Mouse (Mus musculus) heart, adult 2 months (tissue): ENCODE data around the gene Klk1b1. TPM values are rescaled to one million over a fixed set of nuclear protein-coding genes. Genes with fewer than 3 reads are reported as not detected.
"Not testable (repeated sequence)": the region's sequence is repeated elsewhere in the genome, so short reads cannot be mapped to it uniquely, and the experiment has no call there.

Experiments used
- DNase-seq, 2 experiments: peaks; one replicate each; pipeline ENCODE4 v3.0.0; 2021
- H3K27ac ChIP-seq: fragments of 200-600 bp; 2 replicates; pipeline ENCODE4 v1.8.1; 2022
- H3K27me3 ChIP-seq: fragments of 200-500 bp; 2 replicates; pipeline ENCODE4 v1.6.1; 2012; ENCODE audit warnings: mild to moderate bottlenecking, low read length, inconsistent platforms, mixed read lengths; ENCODE audit not compliant: control insufficient read depth, insufficient read depth
- H3K36me3 ChIP-seq: fragments of 200-500 bp; 2 replicates; pipeline ENCODE4 v1.6.1; 2012; ENCODE audit warnings: low read length, inconsistent platforms; ENCODE audit not compliant: control insufficient read depth, insufficient read depth
- H3K4me1 ChIP-seq: fragments of 200-500 bp; 2 replicates; pipeline ENCODE4 v1.6.1; 2011; ENCODE audit warnings: low read length; ENCODE audit not compliant: control insufficient read depth, insufficient read depth
- H3K4me3 ChIP-seq: fragments of 200-600 bp; 2 replicates; pipeline ENCODE4 v1.8.1; 2022
- H3K79me2 ChIP-seq: fragments of 200-500 bp; replicated peaks from 2 replicates; pipeline ENCODE4 v1.6.1; 2012; ENCODE audit warnings: mild to moderate bottlenecking, inconsistent platforms, low read length, moderate library complexity, mixed read lengths; ENCODE audit not compliant: control insufficient read depth, insufficient read depth
- H3K9ac ChIP-seq: fragments of 200-500 bp; 2 replicates; pipeline ENCODE4 v1.6.1; 2012; ENCODE audit warnings: low read depth, mild to moderate bottlenecking, control low read depth, inconsistent platforms, low read length, mixed read lengths
- CTCF ChIP-seq: fragments of 200-600 bp; IDR thresholded peaks from 2 replicates; pipeline ENCODE4 v1.8.1; 2022; ENCODE audit warnings: antibody characterized with exemption, mild to moderate bottlenecking, moderate library complexity
- EP300 ChIP-seq: fragments of 200-500 bp; IDR thresholded peaks from 2 replicates; pipeline ENCODE4 v1.6.1; 2011; ENCODE audit warnings: low read depth, low read length, control low read depth; ENCODE audit not compliant: insufficient read depth
- POLR2A ChIP-seq: fragments of 200-500 bp; IDR thresholded peaks from 2 replicates; pipeline ENCODE4 v1.6.1; 2011; ENCODE audit warnings: mild to moderate bottlenecking, low read depth, low read length, control low read depth; ENCODE audit not compliant: insufficient read depth
- WGBS: fragments of 180-500 bp; shearing (Covaris S2); methylation state at CpG from one replicate; pipeline ENCODE4 v1.1.7; 2018; 5-methylcytosine and 5-hydroxymethylcytosine counted together
- intact Hi-C: fragments of 180-260 bp; cut with DNase I; formaldehyde crosslinking; loops from one replicate; pipeline ENCODE4 v1.15.1; 2025
- polyA plus RNA-seq: library from polyadenylated mRNA; depleted of rRNA; stranded (reverse); fragments of >200 nt; gene quantifications from 2 replicates; pipeline ENCODE4 v1.2.3, GENCODE M21; 2012
- total RNA-seq, 2 experiments: library from RNA; stranded (reverse); gene quantifications; 2 replicates each; pipeline ENCODE4 v1.2.3; 2021

Gene Klk1b1
- total and polyA plus RNA-seq, 3 experiments: not detected

GRCm38 (mm10) chr7:43936551-43936950 is 30.0 kb upstream of the Klk1b1 start:
- Histone ChIP-seq H3K4me3 (no peak overlapping the region), H3K79me2 (no peaks in the 10 kb centered on the region), H3K27ac (no peak overlapping the region), H3K9ac (no peak overlapping the region), H3K27me3 (no peaks in the 10 kb centered on the region), H3K4me1 (no peaks in the 10 kb centered on the region), H3K36me3 (no peaks in the 10 kb centered on the region)
- 76% methylated on average over 14 of the region's 14 CpGs for WGBS
- TF ChIP-seq CTCF: no peak
- no peak for TF ChIP-seq EP300
- no peak for TF ChIP-seq POLR2A
- intact Hi-C loops: no loop called here
- DNase-seq: no peak

- WGBS: 58% methylated on average over 3 of the region's 3 CpGs
- H3K27ac ChIP-seq, H3K27me3 ChIP-seq, H3K4me3 ChIP-seq, H3K79me2 ChIP-seq, H3K36me3 ChIP-seq, intact Hi-C loops, H3K4me1 ChIP-seq, DNase-seq, H3K9ac ChIP-seq: not testable (repeated sequence)
Measured at GRCm38 (mm10) chr7:43942293-43942692, 24.3 kb upstream of the Klk1b1 start.

- no peak overlapping the region for H3K9ac ChIP-seq
Measured at GRCm38 (mm10) chr7:43944727-43945264, 21.8 kb upstream of the Klk1b1 start.

GRCm38 (mm10) chr7:43950364-43950763 is 16.2 kb upstream of the Klk1b1 start, which contains the start of gene Klk1b8:
Klk1b8 (plus strand) TSS chr7:43950664.
- no peak for DNase-seq
- Histone ChIP-seq H3K9ac (no peak within 1 kb of the TSS), H3K27me3 (no peaks in the 10 kb centered on the region), H3K4me3 (no peak within 1 kb of the TSS), H3K79me2 (no peaks in the 10 kb centered on the region), H3K27ac (no peak within 1 kb of the TSS), H3K36me3 (no peaks in the 10 kb centered on the region), H3K4me1 (no peaks in the 10 kb centered on the region)
- TF ChIP-seq POLR2A (no peak), CTCF (no peak), EP300 (no peak)
- intact Hi-C loops: no loop called here
- WGBS: 66% methylated on average over 2 of the region's 2 CpGs

More at GRCm38 (mm10) chr7:43944727-43945264, 21.8 kb upstream of the Klk1b1 start:
- no peaks in the 10 kb centered on the region for H3K4me1 ChIP-seq
- H3K27ac ChIP-seq: no peak overlapping the region
- H3K4me3 ChIP-seq: no peak overlapping the region
- 67% methylated on average over 3 of the region's 3 CpGs for WGBS
- H3K79me2 ChIP-seq: no peaks in the 10 kb centered on the region
- no peaks in the 10 kb centered on the region for H3K36me3 ChIP-seq
- intact Hi-C loops: no loop called here
- DNase-seq: no peak
- no peaks in the 10 kb centered on the region for H3K27me3 ChIP-seq
- TF ChIP-seq CTCF (no peak), POLR2A (no peak), EP300 (no peak)

GRCm38 (mm10) chr7:43952703-43953102 is 13.8 kb upstream of the Klk1b1 start:
- no peak overlapping the region for H3K9ac ChIP-seq
- H3K27ac ChIP-seq: no peak overlapping the region
- no peaks in the 10 kb centered on the region for H3K4me1 ChIP-seq
- H3K4me3 ChIP-seq: no peak overlapping the region
- DNase-seq: no peak
- intact Hi-C loops: no loop called here
- 58% methylated on average over 4 of the region's 4 CpGs for WGBS
- no peak for TF ChIP-seq POLR2A
- no peak for TF ChIP-seq EP300
- no peak for TF ChIP-seq CTCF
- H3K36me3 ChIP-seq: no peaks in the 10 kb centered on the region
- H3K79me2 ChIP-seq: no peaks in the 10 kb centered on the region
- no peaks in the 10 kb centered on the region for H3K27me3 ChIP-seq

GRCm38 (mm10) chr7:43967058-43967457 is 507 bp downstream of the Klk1b1 start:
- Histone ChIP-seq H3K27ac (no peak overlapping the region), H3K36me3 (no peaks in the 10 kb centered on the region), H3K9ac (no peak overlapping the region), H3K4me1 (no peaks in the 10 kb centered on the region), H3K79me2 (no peaks in the 10 kb centered on the region), H3K4me3 (no peak overlapping the region), H3K27me3 (no peaks in the 10 kb centered on the region)
- no peak for DNase-seq
- TF ChIP-seq CTCF: no peak
- no peak for TF ChIP-seq EP300
- no peak for TF ChIP-seq POLR2A
- intact Hi-C loops: no loop called here
- 63% methylated on average over 3 of the region's 3 CpGs for WGBS
